Mouse (Mus musculus) midbrain, embryonic 13.5 days (tissue): Measurements from ENCODE around the gene Grk6. TPM values are rescaled to one million over a fixed set of nuclear protein-coding genes. Genes with fewer than 3 reads are reported as not detected.
A peak's percentile ranks its signal among the peaks of the same experiment; 100 is the strongest.

Experiments used
- ATAC-seq: fragments of 200-750 bp; cut with Nextera tagmentation; 2 replicates; pipeline ENCODE4 v1.8.0; 2017; ENCODE audit warnings: mild to moderate bottlenecking, moderate TSS enrichment, moderate library complexity
- H3K27ac ChIP-seq: fragments of 300-500 bp; sonication (generic); 2 replicates; pipeline ENCODE4 v1.5.1; 2015; ENCODE audit warnings: inconsistent platforms, mild to moderate bottlenecking, moderate library complexity
- H3K27me3 ChIP-seq: fragments of 300-500 bp; sonication (generic); 2 replicates; pipeline ENCODE4 v1.6.1; 2015; ENCODE audit warnings: mild to moderate bottlenecking, inconsistent platforms
- H3K36me3 ChIP-seq: fragments of 300-500 bp; sonication (generic); 2 replicates; pipeline ENCODE4 v1.6.1; 2015; ENCODE audit warnings: mild to moderate bottlenecking, inconsistent platforms
- H3K4me1 ChIP-seq: fragments of 300-500 bp; sonication (generic); replicated peaks from 2 replicates; pipeline ENCODE4 v1.6.1; 2015; ENCODE audit warnings: inconsistent platforms
- H3K4me2 ChIP-seq: fragments of 300-500 bp; sonication (generic); replicated peaks from 2 replicates; pipeline ENCODE4 v1.6.1; 2015; ENCODE audit warnings: moderate library complexity, mild to moderate bottlenecking, inconsistent platforms
- H3K4me3 ChIP-seq: fragments of 300-500 bp; sonication (generic); replicated peaks from 2 replicates; pipeline ENCODE4 v1.5.1; 2015; ENCODE audit warnings: mild to moderate bottlenecking, inconsistent platforms
- H3K9ac ChIP-seq: fragments of 300-500 bp; sonication (generic); replicated peaks from 2 replicates; pipeline ENCODE4 v1.6.1; 2015; ENCODE audit warnings: mild to moderate bottlenecking, inconsistent platforms
- H3K9me3 ChIP-seq: fragments of 300-500 bp; sonication (generic); 2 replicates; pipeline ENCODE4 v1.6.1; 2016; ENCODE audit warnings: mild to moderate bottlenecking, inconsistent platforms
- WGBS: fragments of 180-500 bp; shearing (Covaris S2); methylation state at CpG from one replicate; pipeline ENCODE4 v1.1.7; 2015; 5-methylcytosine and 5-hydroxymethylcytosine counted together
- polyA plus RNA-seq: library from polyadenylated mRNA; unstranded; fragments of >200 nt; fragmentation: Nextera tagmentation; extraction: Ambion mirVana; gene quantifications from 2 replicates; pipeline ENCODE4 v1.2.1, GENCODE M21; 2015

Gene Grk6
- polyA plus RNA-seq, 1 experiment from 2014 or later: 35.7 TPM

DNA sequence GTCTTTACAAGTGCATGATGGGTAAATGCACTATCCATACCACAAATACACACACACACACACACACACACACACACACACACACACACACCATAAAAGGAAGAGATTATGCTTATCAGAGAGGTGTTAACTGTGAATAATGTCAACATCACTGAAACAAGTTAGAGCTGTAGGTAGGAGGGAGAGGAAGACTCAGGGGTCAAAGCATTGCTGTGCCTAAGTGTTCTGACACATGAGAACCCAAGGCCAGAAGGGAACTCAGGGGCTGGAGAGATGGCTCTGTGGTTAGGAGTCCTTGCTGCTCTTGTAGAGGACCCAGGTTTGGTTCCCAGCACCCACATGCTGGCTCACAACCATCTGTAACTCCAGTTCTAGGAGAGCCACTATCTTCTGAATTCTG lies 35.1 kb downstream of the Grk6 start:
- Histone ChIP-seq H3K9ac (no peak overlapping the region), H3K36me3 (peaks cover 83% of the 10 kb centered on the region), H3K4me3 (no peak overlapping the region), H3K4me1 (peaks cover 61% of the 10 kb centered on the region), H3K9me3 (no peaks in the 10 kb centered on the region), H3K27me3 (no peaks in the 10 kb centered on the region), H3K27ac (no peak overlapping the region), H3K4me2 (no peak overlapping the region)
- no peak for ATAC-seq

- Histone ChIP-seq H3K27ac (peak overlapping the region; percentile 100), H3K4me3 (peak overlapping the region; percentile 97), H3K9ac (peak overlapping the region; percentile 100; the same call in 1 of the 2 replicates), H3K27me3 (no peaks in the 10 kb centered on the region), H3K9me3 (no peaks in the 10 kb centered on the region), H3K36me3 (peaks cover 57% of the 10 kb centered on the region), H3K4me1 (peaks cover 52% of the 10 kb centered on the region), H3K4me2 (peak overlapping the region; percentile 100)
- no peak for ATAC-seq
- 82% methylated on average over 7 of the region's 7 CpGs for WGBS
These were observed 37.7 kb downstream of the Grk6 start for GRCm38 (mm10) chr13:55482542-55482941.

GRCm38 (mm10) chr13:55483071-55483470 lies 38.2 kb downstream of the Grk6 start:
- ATAC-seq: no peak
- H3K4me1 ChIP-seq: peaks cover 50% of the 10 kb centered on the region
- 48% methylated on average over 9 of the region's 9 CpGs for WGBS
- peak overlapping the region; percentile 100 for H3K4me2 ChIP-seq
- H3K4me3 ChIP-seq: peak overlapping the region; percentile 97
- H3K27ac ChIP-seq: peak overlapping the region; percentile 100
- peaks cover 51% of the 10 kb centered on the region for H3K36me3 ChIP-seq
- no peaks in the 10 kb centered on the region for H3K9me3 ChIP-seq
- no peaks in the 10 kb centered on the region for H3K27me3 ChIP-seq
- H3K9ac ChIP-seq: peak overlapping the region; percentile 100

DNA sequence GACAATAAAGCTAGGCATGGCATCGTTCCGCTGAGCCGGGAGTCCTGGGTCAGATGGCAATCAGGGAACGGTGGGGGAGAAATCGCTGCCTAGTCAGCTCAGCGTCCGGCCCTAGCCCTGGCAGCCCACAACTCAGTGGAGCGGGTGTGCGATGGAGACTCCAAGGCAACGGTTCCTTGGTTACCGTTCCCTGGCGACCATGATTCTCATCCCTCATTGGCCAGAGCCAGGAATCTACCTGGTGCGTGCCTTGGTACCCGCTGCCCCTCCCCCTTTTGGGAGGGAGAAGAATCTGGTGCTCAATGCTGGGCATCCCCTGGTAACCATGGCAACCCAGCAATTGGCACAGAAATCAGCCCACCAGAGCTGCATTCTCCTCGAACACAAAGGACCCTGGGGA lies 38.7 kb downstream of the Grk6 start:
- peak overlapping the region; percentile 100 for H3K27ac ChIP-seq
- H3K4me3 ChIP-seq: peak overlapping the region; percentile 97
- peak; percentile 89 for ATAC-seq
- peak overlapping the region; percentile 100 for H3K9ac ChIP-seq
- H3K27me3 ChIP-seq: no peaks in the 10 kb centered on the region
- no peaks in the 10 kb centered on the region for H3K9me3 ChIP-seq
- WGBS: 2% methylated on average over 15 of the region's 15 CpGs
- H3K4me2 ChIP-seq: peak overlapping the region; percentile 100
- H3K36me3 ChIP-seq: peaks cover 47% of the 10 kb centered on the region
- H3K4me1 ChIP-seq: peaks cover 55% of the 10 kb centered on the region

DNA sequence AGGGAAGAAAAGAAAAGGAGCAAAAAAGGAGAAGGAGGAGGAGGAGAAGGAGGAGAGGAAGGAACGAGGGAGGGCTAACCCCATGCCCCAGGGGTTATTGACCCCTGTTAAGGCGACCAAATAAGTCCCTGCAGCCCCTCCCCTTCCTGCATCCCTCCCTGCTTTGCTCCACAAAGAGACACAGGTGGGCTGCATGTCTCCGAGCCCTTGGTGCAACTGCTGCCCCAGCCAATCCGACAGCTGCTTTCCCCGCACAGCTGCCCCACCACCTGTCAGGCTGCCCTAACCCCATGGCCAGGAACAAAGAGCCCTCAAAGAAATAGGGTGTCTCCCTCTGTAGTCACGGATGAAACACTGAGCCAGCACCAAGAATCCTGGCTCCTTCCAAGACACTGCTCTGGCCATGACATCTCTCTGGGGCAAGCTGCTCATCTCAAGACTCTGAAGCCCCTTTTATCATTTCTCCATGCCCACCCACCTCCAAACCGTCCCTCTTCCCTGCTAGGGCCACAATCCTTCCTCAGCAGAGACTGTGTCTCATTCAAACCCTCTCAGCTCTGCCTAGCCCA lies 39.7 kb downstream of the Grk6 start:
- peaks cover 62% of the 10 kb centered on the region for H3K4me1 ChIP-seq
- peak overlapping the region; percentile 97 for H3K4me3 ChIP-seq
- 14% methylated on average over 7 of the region's 7 CpGs for WGBS
- H3K27ac ChIP-seq: peak overlapping the region; percentile 100
- peak overlapping the region; percentile 100 for H3K4me2 ChIP-seq
- no peak for ATAC-seq
- peak overlapping the region; percentile 100 for H3K9ac ChIP-seq
- H3K9me3 ChIP-seq: no peaks in the 10 kb centered on the region
- no peaks in the 10 kb centered on the region for H3K27me3 ChIP-seq
- peaks cover 37% of the 10 kb centered on the region for H3K36me3 ChIP-seq

DNA sequence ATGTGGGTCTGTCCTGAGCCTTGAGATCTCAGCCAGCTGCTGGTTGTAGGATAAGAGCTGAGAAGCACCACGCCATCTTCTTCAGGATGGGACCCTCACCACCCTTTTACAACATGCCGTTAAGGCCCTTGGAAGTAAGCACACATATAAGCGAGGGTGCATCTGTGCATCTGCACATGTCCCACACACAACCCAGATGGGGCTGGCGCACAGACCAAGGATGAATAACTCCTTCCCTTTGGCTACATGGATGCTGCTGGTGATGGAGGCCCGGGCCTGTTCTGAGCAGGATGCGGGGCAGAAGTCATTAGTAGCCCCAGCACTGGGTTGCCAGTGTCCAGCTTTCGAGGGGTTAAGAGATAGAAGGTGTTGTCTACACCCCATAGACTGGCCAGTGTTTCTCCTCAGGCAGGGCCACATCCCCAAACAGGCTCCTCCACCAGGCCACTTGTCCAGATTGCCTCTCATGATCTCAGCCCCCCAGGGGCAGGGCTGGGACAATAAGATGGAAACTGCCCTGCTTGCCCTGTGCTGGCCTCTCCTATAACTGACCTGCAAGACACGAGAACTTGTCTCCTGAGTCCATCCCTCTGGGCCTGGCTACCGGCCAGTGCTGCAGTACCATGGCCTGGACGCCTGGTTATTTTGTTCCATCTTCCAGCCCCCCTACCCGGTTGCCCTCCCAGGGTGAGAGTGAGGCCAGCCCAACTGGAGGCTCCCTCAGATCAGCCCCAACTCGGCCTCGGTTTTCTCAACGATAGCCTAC lies 41.3 kb downstream of the Grk6 start:
- H3K4me1 ChIP-seq: peaks cover 57% of the 10 kb centered on the region
- peak overlapping the region; percentile 100 for H3K4me2 ChIP-seq
- peak overlapping the region; percentile 100 for H3K9ac ChIP-seq
- no peaks in the 10 kb centered on the region for H3K9me3 ChIP-seq
- H3K36me3 ChIP-seq: peaks cover 21% of the 10 kb centered on the region
- no peaks in the 10 kb centered on the region for H3K27me3 ChIP-seq
- H3K27ac ChIP-seq: peak overlapping the region; percentile 100
- no peak for ATAC-seq
- WGBS: 25% methylated on average over 14 of the region's 14 CpGs
- H3K4me3 ChIP-seq: peak overlapping the region; percentile 97

- under 1% methylated on average over 29 of the region's 29 CpGs for WGBS
- Histone ChIP-seq H3K9me3 (no peaks in the 10 kb centered on the region), H3K9ac (peak overlapping the region; percentile 100), H3K4me3 (peak overlapping the region; percentile 97), H3K27me3 (no peaks in the 10 kb centered on the region), H3K27ac (peak overlapping the region; percentile 100), H3K4me2 (peak overlapping the region; percentile 100), H3K36me3 (peaks cover 12% of the 10 kb centered on the region), H3K4me1 (peaks cover 56% of the 10 kb centered on the region)
- peak; percentile 46 for ATAC-seq
These were observed 42.2 kb downstream of the Grk6 start for GRCm38 (mm10) chr13:55486916-55487577.

GRCm38 (mm10) chr13:55487578-55488498 lies 43.0 kb downstream of the Grk6 start, which contains the start of gene Dbn1:
Gene Dbn1 (minus strand): TSS chr13:55488111.
- H3K36me3 ChIP-seq: peaks cover 5% of the 10 kb centered on the region; the same call in 1 of the 2 replicates

DNA sequence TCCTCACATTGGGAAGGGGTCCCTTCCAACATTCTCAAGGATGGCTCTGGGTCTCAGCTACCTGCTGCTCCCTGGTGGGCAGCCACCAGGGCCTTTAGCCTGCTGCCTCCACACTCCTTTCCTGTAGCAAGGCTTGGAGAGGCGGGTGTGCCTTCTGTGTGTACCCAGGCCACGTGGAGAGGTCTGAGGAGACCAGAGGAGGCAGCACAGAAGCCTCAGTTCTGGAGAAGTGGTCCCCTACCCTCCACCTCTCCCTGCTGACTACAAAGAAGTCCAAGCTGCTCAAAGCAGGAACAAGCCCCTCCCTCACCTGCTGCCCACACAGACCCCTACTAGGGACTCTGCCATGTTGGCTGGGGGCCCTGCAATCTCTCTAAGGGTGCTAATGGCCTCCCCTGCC lies 49.4 kb downstream of the Grk6 start:
- H3K9me3 ChIP-seq: no peaks in the 10 kb centered on the region
- H3K4me1 ChIP-seq: peaks cover 31% of the 10 kb centered on the region
- 0 out of 2 replicates have a peak, but pooled peaks have one; percentile 6 for ATAC-seq
- peaks cover 13% of the 10 kb centered on the region for H3K36me3 ChIP-seq
- H3K9ac ChIP-seq: 0 out of 2 replicates have a peak overlapping the region, but pooled peaks have one; percentile 37
- H3K27ac ChIP-seq: no peak overlapping the region
- H3K27me3 ChIP-seq: 0 out of 2 replicates have a peak, but pooled peaks cover 2% of the 10 kb centered on the region
- H3K4me3 ChIP-seq: no peak overlapping the region
- H3K4me2 ChIP-seq: no peak overlapping the region
- 22% methylated on average over 2 of the region's 2 CpGs for WGBS

More at GRCm38 (mm10) chr13:55487578-55488498, 43.0 kb downstream of the Grk6 start, which contains the start of gene Dbn1:
- Histone ChIP-seq H3K4me1 (peaks cover 48% of the 10 kb centered on the region), H3K27me3 (no peaks in the 10 kb centered on the region), H3K4me2 (peak within 1 kb of the TSS; percentile 100), H3K27ac (peak within 1 kb of the TSS; percentile 100), H3K9ac (peak within 1 kb of the TSS; percentile 100), H3K9me3 (no peaks in the 10 kb centered on the region), H3K4me3 (peak within 1 kb of the TSS; percentile 97)
- under 1% methylated on average over 53 of the region's 83 CpGs for WGBS
- peak; percentile 78 for ATAC-seq

DNA sequence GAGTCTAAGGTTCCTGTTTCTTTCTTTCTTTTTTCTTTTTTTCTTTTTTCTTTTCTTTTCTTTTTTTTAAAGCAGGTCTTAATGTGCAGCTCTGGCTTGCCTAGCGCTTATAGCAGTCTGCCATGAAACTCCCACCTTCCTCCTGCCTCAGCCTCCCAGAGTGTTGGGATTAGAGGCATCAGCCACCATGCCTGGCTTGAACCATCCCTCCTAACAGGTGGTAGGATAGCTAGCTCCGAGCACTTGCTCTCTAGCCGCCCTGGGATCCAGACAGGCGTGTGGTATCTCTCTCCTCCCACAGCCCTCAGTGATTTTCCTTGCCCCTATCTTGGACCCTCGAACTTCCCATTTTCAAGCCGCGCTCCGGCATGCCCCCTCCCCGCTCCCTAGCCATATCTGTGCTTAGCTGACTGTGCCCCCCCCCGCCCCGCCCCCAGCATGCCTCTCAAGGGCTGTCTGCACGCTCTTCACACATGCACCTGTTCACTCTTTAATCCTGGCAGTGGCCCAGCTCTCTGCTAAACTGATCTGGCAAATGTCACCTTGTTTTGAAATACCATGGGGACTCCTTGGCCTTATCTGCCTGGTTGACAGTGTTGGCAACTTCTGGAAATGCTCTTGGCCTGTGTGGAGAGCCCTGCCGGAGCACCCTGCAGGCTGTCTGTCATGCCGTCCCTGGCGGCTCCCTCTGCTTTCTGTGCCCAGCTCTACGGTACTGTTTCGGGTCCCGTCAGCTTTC lies 50.2 kb downstream of the Grk6 start:
- peak; percentile 55 for ATAC-seq
- peaks cover 15% of the 10 kb centered on the region for H3K36me3 ChIP-seq
- 0 out of 2 replicates have a peak overlapping the region, but pooled peaks have one; percentile 37 for H3K9ac ChIP-seq
- no peak overlapping the region for H3K4me3 ChIP-seq
- no peaks in the 10 kb centered on the region for H3K9me3 ChIP-seq
- H3K4me2 ChIP-seq: peak overlapping the region; percentile 25
- peaks cover 31% of the 10 kb centered on the region for H3K4me1 ChIP-seq
- peak overlapping the region; percentile 48 for H3K27ac ChIP-seq
- 15% methylated on average over 18 of the region's 18 CpGs for WGBS
- 0 out of 2 replicates have a peak, but pooled peaks cover 2% of the 10 kb centered on the region for H3K27me3 ChIP-seq
